Mouse (Mus musculus) thymus, postnatal 10 days (tissue): ENCODE measurements around the gene Ltb.

Experiments used
- DNase-seq, 2 experiments: peaks; one replicate each; pipeline ENCODE4 v3.0.0; 2021; ENCODE audit warnings: low spot score in 2 of 2

Gene Ltb

GRCm38 (mm10) chr17:35164568-35165450 lies 29.4 kb upstream of the Ltb start, which contains the start of gene Prrc2a:
Gene Prrc2a, minus strand, starts transcription at chr17:35164897.
- DNase-seq: peak; percentile 96 to 97

GRCm38 (mm10) chr17:35165451-35166155 lies 28.6 kb upstream of the Ltb start:
- no peak for DNase-seq

GRCm38 (mm10) chr17:35166352-35167035 lies 27.7 kb upstream of the Ltb start:
- peak; percentile 65 to 79 for DNase-seq

- no peak for DNase-seq
Measured at GRCm38 (mm10) chr17:35167794-35168193, 26.4 kb upstream of the Ltb start.

GRCm38 (mm10) chr17:35168541-35169207 lies 25.6 kb upstream of the Ltb start:
- DNase-seq: peak in 1 of 2 experiments; percentile 65

GRCm38 (mm10) chr17:35172445-35173234 lies 21.6 kb upstream of the Ltb start:
- no peak for DNase-seq

- no peak for DNase-seq
Measured at GRCm38 (mm10) chr17:35173329-35173728, 20.9 kb upstream of the Ltb start.

- DNase-seq: no peak
Measured at GRCm38 (mm10) chr17:35174201-35174977, 19.9 kb upstream of the Ltb start.

GRCm38 (mm10) chr17:35175382-35175781 lies 18.9 kb upstream of the Ltb start:
- no peak for DNase-seq

GRCm38 (mm10) chr17:35175968-35176367 lies 18.3 kb upstream of the Ltb start, which contains the start of gene Aif1:
Gene Aif1, minus strand, starts transcription at chr17:35176068.
- DNase-seq: no peak

GRCm38 (mm10) chr17:35178528-35178927 lies 15.7 kb upstream of the Ltb start:
- DNase-seq: peak; percentile 71 to 87

GRCm38 (mm10) chr17:35180093-35180492 lies 14.1 kb upstream of the Ltb start:
- no peak for DNase-seq

GRCm38 (mm10) chr17:35185639-35186611 lies 8.3 kb upstream of the Ltb start:
- peak; percentile 84 to 87 for DNase-seq

- peak; percentile 67 to 70 for DNase-seq
Measured at GRCm38 (mm10) chr17:35186681-35187080, 7.6 kb upstream of the Ltb start.

- DNase-seq: no peak
Measured at GRCm38 (mm10) chr17:35187345-35187744, 6.9 kb upstream of the Ltb start.

GRCm38 (mm10) chr17:35187959-35188610 lies 6.2 kb upstream of the Ltb start, which contains the start of gene Lst1:
Gene Lst1, minus strand, starts transcription at chr17:35188439.
- no peak for DNase-seq

- no peak for DNase-seq
Measured at GRCm38 (mm10) chr17:35189186-35189585, 5.1 kb upstream of the Ltb start.

- DNase-seq: peak; percentile 56 to 57
Measured at GRCm38 (mm10) chr17:35190096-35190495, 4.1 kb upstream of the Ltb start.
